Mouse (Mus musculus): Measurements from ENCODE around the gene Sun1. TPM values are rescaled to one million over a fixed set of nuclear protein-coding genes. Genes with fewer than 3 reads are reported as not detected.

Sun1 gene
- total RNA-seq, 1 experiment from 2014 or later: 51.7 TPM

GRCm38 (mm10) chr5:139247767-139248166 is 47.3 kb downstream of the Sun1 start:
- ATAC-seq (replicated peaks; ENCODE audit: low read depth, poor library complexity, severe bottlenecking): no peak

- ATAC-seq (replicated peaks; ENCODE audit: low read depth, poor library complexity, severe bottlenecking): no peak
Observed at GRCm38 (mm10) chr5:139248846-139249245, 48.4 kb downstream of the Sun1 start.

GRCm38 (mm10) chr5:139251279-139251678 is 50.8 kb downstream of the Sun1 start:
- no peak for ATAC-seq (replicated peaks; ENCODE audit: low read depth, poor library complexity, severe bottlenecking)

GRCm38 (mm10) chr5:139251736-139252080 is 51.3 kb downstream of the Sun1 start:
- ATAC-seq (replicated peaks; ENCODE audit: low read depth, poor library complexity, severe bottlenecking): peak; percentile 3; the same call in 1 of the 2 replicates

- peak; percentile 84 for ATAC-seq (replicated peaks; ENCODE audit: low read depth, poor library complexity, severe bottlenecking)
Observed at GRCm38 (mm10) chr5:139252081-139252909, 51.9 kb downstream of the Sun1 start, which contains the start of gene Get4. Get4 (plus strand) TSS chr5:139252324.

- peak; percentile 39 for ATAC-seq (replicated peaks; ENCODE audit: low read depth, poor library complexity, severe bottlenecking)
Observed at GRCm38 (mm10) chr5:139252910-139253245, 52.4 kb downstream of the Sun1 start.

GRCm38 (mm10) chr5:139253301-139253741 is 52.9 kb downstream of the Sun1 start:
- peak; percentile 41 for ATAC-seq (replicated peaks; ENCODE audit: low read depth, poor library complexity, severe bottlenecking)

- no peak for ATAC-seq (replicated peaks; ENCODE audit: low read depth, poor library complexity, severe bottlenecking)
Observed at GRCm38 (mm10) chr5:139254938-139255337, 54.5 kb downstream of the Sun1 start.

GRCm38 (mm10) chr5:139255777-139256176 is 55.3 kb downstream of the Sun1 start:
- ATAC-seq (replicated peaks; ENCODE audit: low read depth, poor library complexity, severe bottlenecking): no peak

- no peak for ATAC-seq (replicated peaks; ENCODE audit: low read depth, poor library complexity, severe bottlenecking)
Observed at GRCm38 (mm10) chr5:139256211-139256765, 55.9 kb downstream of the Sun1 start.

GRCm38 (mm10) chr5:139257265-139257664 is 56.8 kb downstream of the Sun1 start:
- ATAC-seq (replicated peaks; ENCODE audit: low read depth, poor library complexity, severe bottlenecking): no peak

- ATAC-seq (replicated peaks; ENCODE audit: low read depth, poor library complexity, severe bottlenecking): no peak
Observed at GRCm38 (mm10) chr5:139257818-139258217, 57.4 kb downstream of the Sun1 start.

GRCm38 (mm10) chr5:139258371-139259035 is 58.1 kb downstream of the Sun1 start:
- ATAC-seq (replicated peaks; ENCODE audit: low read depth, poor library complexity, severe bottlenecking): no peak

- no peak for ATAC-seq (replicated peaks; ENCODE audit: low read depth, poor library complexity, severe bottlenecking)
Observed at GRCm38 (mm10) chr5:139259853-139260252, 59.4 kb downstream of the Sun1 start.

GRCm38 (mm10) chr5:139261403-139261802 is 61.0 kb downstream of the Sun1 start:
- no peak for ATAC-seq (replicated peaks; ENCODE audit: low read depth, poor library complexity, severe bottlenecking)

- ATAC-seq (replicated peaks; ENCODE audit: low read depth, poor library complexity, severe bottlenecking): no peak
Observed at GRCm38 (mm10) chr5:139267661-139268060, 67.2 kb downstream of the Sun1 start.

GRCm38 (mm10) chr5:139270806-139271521 is 70.5 kb downstream of the Sun1 start:
- ATAC-seq (replicated peaks; ENCODE audit: low read depth, poor library complexity, severe bottlenecking): no peak

- ATAC-seq (replicated peaks; ENCODE audit: low read depth, poor library complexity, severe bottlenecking): no peak
Observed at GRCm38 (mm10) chr5:139271994-139272554, 71.6 kb downstream of the Sun1 start.

- no peak for ATAC-seq (replicated peaks; ENCODE audit: low read depth, poor library complexity, severe bottlenecking)
Observed at GRCm38 (mm10) chr5:139277287-139277686, 76.8 kb downstream of the Sun1 start.

Data from common myeloid progenitor, adult 5-6 weeks (primary cell).